Mouse (Mus musculus) layer of hippocampus, adult 2 months (tissue): ENCODE measurements around the gene Slc5a3. TPM values are rescaled to one million over a fixed set of nuclear protein-coding genes. Genes with fewer than 3 reads are reported as not detected.

Experiments
- DNase-seq, 2 experiments: peaks; one replicate each; pipeline ENCODE4 v3.0.0; 2022; ENCODE audit warnings: low spot score in 2 of 2
- H3K27ac ChIP-seq: fragments of 200-600 bp; 2 replicates; pipeline ENCODE4 v1.8.1; 2022
- H3K4me3 ChIP-seq: fragments of 200-600 bp; 2 replicates; pipeline ENCODE4 v1.8.1; 2022; ENCODE audit warnings: mild to moderate bottlenecking
- CTCF ChIP-seq: fragments of 200-600 bp; conservative IDR thresholded peaks from 2 replicates; pipeline ENCODE4 v1.8.1; 2022; ENCODE audit warnings: antibody characterized with exemption, mild to moderate bottlenecking, moderate library complexity
- total RNA-seq, 2 experiments: library from RNA; stranded (reverse); gene quantifications; 2 replicates each; pipeline ENCODE4 v1.2.3; 2021

Gene Slc5a3
- total RNA-seq, 2 experiments from 2014 or later, result 31.1 to 33.7 TPM

DNA sequence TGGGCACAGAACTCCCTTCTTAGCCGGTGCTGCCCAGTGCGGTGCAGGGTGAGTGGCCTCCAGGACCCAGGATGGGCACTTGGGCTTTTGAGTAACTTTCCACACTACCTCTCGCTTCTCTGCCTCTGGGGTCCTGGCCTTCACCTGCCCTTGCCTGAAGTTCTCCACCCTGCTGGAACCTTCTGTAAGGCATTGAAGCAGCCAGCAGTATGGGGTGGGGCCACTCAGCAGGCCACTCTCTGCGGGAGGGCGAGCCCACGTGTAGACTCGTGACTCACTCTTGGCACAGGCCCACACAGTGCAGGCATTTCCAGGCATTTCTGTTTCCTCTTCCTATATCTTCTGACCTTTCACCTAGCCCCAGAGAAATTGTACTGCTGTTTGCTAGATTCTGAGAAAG lies 18.7 kb upstream of the Slc5a3 start:
- no peak for DNase-seq
- H3K27ac ChIP-seq, result no peak overlapping the region
- H3K4me3 ChIP-seq, result no peak overlapping the region
- TF ChIP-seq CTCF, result no peak

DNA sequence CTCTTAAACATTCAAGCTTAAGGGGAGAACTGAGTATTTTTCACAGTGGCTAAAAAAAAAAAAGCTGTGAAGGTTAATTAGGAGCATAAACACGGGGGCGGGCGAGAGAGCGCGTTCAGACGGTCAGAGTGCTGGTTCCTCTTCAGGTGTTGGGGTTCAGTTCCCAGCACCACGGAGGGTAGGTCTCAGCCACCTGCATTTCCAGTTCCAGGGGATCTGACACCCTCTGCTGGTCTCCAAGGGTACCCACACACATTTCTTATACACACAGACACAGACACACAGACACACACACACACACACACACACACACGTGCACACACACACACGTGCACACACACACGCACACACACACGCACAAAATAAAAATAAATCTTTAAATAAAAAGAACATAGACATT lies 18.2 kb upstream of the Slc5a3 start:
- no peak for TF ChIP-seq CTCF
- Histone ChIP-seq H3K27ac (no peak overlapping the region), H3K4me3 (no peak overlapping the region)
- no peak for DNase-seq

DNA sequence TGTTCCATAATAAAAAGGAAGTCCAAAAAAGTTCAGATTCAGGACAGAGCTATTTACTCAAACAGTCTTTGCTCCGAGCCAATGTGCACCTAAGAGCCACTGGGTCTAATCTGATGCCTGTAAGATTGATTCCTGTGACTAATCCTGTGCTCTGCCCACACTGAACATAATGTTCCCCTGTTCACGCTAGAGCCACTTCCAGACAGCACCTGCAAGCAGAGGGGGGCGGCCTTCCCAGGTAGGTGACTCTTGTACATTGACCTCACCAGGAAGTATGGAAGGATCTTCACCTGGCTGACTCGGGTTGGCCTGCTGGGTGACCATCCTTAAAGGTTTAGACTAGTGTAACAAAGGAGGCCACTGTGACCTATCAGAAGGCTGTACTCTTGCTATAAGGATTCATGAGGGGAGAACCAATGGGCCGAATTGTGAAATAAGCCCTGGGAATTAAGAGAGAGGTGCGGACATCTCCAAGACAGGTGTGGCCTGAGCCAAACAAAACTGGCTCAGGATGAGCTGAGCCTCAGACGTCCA lies 6.3 kb upstream of the Slc5a3 start:
- Histone ChIP-seq H3K4me3 (no peak overlapping the region), H3K27ac (no peak overlapping the region)
- DNase-seq, result no peak
- no peak for TF ChIP-seq CTCF

DNA sequence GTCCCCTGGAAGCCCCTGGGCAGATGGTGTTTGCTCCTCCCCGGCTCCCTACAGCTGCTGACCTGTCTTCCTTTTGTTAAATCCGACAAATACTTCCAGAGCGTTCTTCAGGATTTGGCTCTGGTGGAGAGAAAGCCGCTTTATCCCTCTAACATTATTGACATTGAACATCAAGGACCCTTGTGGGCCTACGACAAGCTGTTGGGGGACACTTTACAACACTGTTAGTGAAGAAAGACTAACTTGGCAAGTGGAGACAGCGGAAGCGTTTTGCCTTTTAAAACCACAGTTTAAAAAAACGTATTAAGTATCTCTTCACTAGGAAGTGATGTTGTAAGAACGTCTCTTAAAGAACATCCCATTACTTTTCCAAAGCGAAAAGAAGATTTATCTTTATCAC lies 5.6 kb upstream of the Slc5a3 start:
- no peak overlapping the region for H3K4me3 ChIP-seq
- no peak for DNase-seq
- no peak overlapping the region for H3K27ac ChIP-seq
- TF ChIP-seq CTCF, result no peak

DNA sequence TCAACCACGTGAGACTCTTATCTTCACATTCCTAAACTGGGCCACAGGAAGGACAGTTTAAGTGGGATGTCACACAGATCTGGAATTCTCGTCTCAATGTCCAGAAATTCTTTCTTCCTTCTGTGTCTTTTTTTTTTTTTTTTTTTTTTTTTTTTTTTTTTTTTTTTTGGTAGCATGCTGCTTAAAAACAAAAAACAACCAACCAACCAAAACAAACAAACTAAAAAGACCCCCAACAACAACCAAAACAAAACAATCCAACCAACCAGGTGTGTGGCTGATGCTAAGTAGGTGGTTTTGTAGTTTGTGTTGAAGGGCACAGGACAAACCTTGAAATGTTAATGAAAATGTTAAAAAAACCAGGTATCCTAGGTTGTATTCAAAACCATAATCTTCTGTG lies 1.4 kb upstream of the Slc5a3 start:
- no peak for DNase-seq
- no peak overlapping the region for H3K27ac ChIP-seq
- no peak overlapping the region for H3K4me3 ChIP-seq
- no peak for TF ChIP-seq CTCF

DNA sequence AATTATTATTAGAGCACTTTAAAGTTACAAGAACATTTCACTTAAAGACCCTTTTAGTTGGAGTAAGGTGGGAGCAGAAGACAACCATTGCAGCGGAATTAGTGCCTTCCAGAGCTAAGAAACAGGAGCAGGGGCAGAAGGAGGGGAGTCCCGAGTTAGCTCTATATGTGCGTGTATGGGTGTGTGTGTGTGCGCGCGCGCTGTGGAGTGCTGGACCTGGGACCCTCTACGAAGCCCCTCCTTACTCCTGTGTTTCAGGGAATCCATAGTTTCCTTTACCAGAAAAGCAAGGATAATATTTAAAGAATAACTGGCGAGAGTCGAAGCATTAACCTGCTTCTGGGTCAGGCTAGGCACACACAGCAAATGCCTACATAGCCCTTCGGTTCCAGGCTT lies 668 bp upstream of the Slc5a3 start:
- DNase-seq, result no peak
- peak overlapping the region; percentile 95 for H3K4me3 ChIP-seq
- no peak for TF ChIP-seq CTCF
- H3K27ac ChIP-seq, result peak overlapping the region; percentile 99

DNA sequence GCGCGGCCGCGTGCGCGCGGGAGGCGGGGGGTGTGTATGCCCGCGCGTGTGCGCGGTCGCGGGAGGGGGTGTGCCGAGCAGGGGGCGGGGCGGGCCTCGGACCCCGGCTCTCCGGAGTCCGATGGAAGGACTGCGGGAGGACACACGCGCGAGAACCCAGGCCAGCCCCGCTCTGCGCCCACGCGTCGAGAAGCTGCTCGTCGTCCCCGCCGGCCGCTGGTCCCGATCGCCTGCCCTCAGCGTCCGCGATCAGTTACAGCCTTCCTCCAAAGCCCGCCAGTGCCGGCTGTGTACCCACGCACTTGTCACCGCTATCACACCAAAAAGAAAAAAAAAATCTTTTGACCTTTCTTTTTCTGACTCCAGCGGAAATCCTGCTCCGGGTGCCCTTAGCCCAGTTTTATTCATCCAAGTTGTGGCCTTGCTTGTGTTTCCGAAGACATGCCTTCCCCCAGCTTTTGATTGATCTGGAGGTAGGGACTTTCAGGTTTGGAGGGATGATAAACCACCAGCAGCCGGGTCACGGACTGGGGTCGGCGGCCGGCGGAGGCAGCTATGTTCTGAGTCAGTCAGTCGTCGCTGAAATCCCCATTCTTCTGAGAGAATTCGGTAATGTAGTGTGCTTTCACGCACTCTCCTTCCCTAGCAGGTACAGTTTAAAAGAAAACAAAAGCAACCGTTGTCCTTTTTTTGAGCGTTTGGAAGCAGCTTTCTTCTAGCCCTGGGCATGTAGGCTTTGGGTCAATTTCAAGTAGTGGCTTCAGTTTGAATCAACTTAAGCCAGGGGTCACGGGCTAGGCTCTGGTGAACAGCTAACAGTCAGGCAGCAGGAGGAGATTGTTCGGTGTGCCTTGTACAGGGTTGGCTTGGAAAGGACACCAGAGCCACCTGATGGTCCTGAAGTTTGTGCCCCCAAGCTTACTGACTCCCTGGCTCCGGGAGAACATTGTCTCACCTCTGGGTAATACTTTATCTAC lies 810 bp downstream of the Slc5a3 start:
- H3K4me3 ChIP-seq, result peak overlapping the region; percentile 95
- no peak for DNase-seq
- no peak for TF ChIP-seq CTCF
- H3K27ac ChIP-seq, result peak overlapping the region; percentile 99

DNA sequence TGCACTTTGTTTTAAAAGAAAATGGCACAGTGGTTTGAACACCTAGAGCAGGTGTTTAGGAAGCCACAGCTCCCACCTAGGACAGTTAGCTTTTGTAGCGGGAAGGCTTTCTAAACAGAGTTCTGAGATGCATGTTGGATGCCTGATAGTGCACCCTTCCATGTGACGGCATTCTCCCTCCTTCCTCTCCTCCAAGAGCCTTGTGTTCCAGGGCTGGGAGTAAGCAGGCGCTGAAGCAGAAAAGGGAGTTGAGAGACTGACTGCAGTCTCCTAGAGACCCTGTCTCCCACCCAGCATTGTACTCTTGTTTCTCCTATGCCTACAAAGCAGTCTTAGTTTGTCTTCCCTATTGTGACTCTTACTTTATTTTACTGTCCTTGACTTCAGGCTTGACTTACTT lies 2.1 kb downstream of the Slc5a3 start:
- no peak for DNase-seq
- Histone ChIP-seq H3K4me3 (peak overlapping the region; percentile 95), H3K27ac (0 out of 2 replicates have a peak overlapping the region, but pooled peaks have one; percentile 25)
- TF ChIP-seq CTCF, result no peak

DNA sequence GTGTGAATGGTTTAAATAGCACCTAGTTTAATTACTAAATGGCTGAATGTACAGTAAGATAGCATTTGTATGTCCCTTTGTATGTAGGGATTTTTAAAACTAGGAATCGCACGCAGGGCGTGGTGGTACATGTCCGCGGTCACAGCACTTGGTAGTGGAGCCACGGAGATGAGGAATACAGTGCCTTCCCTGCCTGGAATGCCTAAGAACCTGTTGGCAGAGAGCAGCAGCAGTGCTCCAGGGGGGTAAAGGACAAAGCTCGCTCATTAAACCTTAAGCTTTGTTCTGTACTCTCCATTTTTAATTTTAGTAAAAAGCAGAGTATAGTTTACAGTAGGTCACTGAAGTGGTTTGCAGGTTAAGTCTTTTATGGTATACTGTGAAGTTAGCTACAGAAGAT lies 3.5 kb downstream of the Slc5a3 start:
- Histone ChIP-seq H3K4me3 (no peak overlapping the region; the same call in 1 of the 2 replicates), H3K27ac (no peak overlapping the region)
- DNase-seq, result no peak
- TF ChIP-seq CTCF, result no peak

DNA sequence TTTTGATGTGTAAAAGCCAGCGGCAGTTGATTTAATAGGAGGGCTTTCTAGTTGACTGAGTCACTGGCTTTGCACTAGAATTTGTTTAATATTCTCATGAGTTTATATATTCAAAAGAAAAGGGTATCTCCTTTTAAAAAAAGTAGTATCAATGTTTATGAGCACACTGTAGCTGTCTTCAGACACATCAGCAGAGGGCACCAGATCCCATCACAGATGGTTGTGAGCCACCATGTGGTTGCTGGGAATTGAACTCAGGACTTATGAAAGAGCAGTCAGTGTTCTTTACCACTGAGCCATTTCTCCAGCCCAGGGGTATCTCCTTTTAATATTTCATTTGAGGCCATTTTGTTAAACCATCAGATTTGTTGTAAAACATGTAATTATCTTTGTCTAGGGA lies 4.7 kb downstream of the Slc5a3 start:
- peak; percentile 51 for TF ChIP-seq CTCF
- Histone ChIP-seq H3K27ac (no peak overlapping the region), H3K4me3 (no peak overlapping the region)
- DNase-seq, result no peak

DNA sequence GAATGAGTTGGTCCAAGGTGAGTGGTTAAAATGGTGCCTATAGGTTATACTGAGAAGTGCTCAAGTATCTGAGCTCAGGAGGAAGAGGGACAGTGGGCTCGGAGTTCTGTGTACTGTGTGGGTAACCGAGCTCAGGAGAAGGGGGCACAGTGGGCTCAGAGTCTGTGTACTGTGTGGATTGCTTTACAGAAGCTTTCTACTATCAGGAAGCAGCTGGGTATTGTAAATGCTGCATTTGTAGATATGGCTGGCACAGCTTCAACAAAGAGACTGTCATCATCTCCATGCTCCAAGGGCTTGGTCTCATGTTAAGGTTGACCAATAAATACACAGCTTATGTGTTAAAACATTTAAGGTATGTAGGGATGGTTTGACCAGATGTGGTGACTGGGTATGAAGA lies 6.7 kb downstream of the Slc5a3 start:
- no peak for TF ChIP-seq CTCF
- Histone ChIP-seq H3K27ac (no peak overlapping the region), H3K4me3 (no peak overlapping the region)
- no peak for DNase-seq

DNA sequence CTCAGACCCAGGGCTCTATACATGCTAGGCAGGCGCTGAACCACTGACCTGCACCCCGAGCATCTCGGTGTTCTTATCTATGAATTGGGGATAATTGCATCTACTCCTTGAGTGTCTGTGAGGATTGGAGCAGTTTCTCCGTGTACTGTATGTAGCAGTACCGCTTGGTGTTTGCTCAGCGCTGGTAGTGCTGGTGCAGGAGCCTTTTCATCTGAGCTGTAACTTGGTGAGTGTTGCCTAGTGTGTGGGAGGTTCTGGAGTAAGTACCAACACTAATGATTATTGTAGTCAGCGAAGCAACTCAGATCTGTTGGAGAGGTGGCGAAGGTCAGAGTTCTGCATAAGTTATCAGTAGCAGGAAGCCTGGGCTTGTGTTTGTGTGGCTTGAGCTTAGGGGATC lies 12.2 kb downstream of the Slc5a3 start:
- no peak for TF ChIP-seq CTCF
- no peak for DNase-seq
- Histone ChIP-seq H3K27ac (no peak overlapping the region; the same call in 1 of the 2 replicates), H3K4me3 (no peak overlapping the region)

DNA sequence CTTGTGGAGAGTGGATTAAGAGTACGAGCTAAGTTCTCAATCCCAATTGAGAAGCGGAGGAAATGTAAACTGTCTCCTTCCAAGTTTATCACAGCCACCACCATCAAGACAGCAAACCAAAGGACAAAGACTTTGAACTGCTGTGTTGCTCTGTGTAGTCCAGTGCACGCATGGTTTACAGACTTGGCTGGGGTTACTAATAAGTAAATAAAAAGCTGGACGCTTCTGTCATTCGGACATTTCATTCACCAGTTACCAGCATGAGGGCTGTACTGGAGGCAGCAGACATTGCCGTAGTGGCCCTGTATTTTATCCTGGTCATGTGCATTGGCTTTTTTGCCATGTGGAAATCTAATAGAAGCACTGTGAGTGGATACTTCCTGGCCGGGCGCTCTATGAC lies 18.7 kb downstream of the Slc5a3 start:
- no peak overlapping the region for H3K4me3 ChIP-seq
- no peak for DNase-seq
- H3K27ac ChIP-seq, result no peak overlapping the region
- TF ChIP-seq CTCF, result no peak
